Mouse (Mus musculus): ENCODE measurements around the gene Trp53. TPM values are rescaled to one million over a fixed set of nuclear protein-coding genes. Genes with fewer than 3 reads are reported as not detected.
"Not testable (repeated sequence)": the region's sequence is repeated elsewhere in the genome, so short reads cannot be mapped to it uniquely, and the experiment has no call there.

Trp53 gene
- total and polyA plus RNA-seq, 2 experiments from 2014 or later, result 30.3 to 34.5 TPM

DNA sequence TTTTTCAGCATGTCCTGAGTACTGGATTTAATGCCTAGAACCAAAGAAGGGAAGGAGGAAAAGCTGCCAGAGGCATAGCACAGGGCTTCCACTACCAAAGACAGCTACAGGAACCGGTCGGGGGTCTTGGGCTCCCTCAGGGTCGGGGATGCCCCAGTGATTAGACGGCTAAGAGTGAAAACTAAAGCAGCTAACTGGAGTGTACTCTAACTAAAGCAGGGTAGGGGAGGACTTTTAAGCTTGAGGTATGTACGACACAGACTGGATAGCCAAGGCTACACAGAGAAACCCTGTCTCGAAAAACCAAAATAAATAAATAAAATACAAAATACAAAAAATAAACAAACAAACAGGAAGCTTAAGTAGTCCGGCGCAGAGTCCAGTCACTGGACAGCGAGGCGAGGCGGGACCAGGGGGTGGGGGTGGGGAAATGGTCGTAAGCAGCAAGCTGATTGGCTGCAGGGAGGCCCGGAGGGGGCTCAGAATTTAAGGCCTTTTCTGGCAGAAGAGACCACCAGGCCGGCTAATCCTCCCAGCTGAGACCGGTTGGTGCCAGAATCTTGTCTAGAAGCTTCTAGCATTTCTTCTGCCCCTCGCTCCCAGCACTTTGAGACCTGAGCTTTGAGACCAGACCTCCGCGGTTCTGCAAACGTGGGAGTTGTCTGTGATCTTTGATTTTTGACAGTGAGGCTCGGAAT lies 41.6 kb downstream of the Trp53 start, which contains the start of gene Sat2:
Gene Sat2 (plus strand): TSS at position 454 of the 698 bp plus-strand sequence.
- under 1% methylated on average over 20 of the region's 20 CpGs for WGBS
- peak within 1 kb of the TSS; percentile 89 for H3K9ac ChIP-seq (replicated peaks; ENCODE audit: low read length, poor library complexity, severe bottlenecking)
- ATAC-seq (ENCODE audit: low FRiP score), result peak; percentile 84

GRCm38 (mm10) chr11:69622406-69622805 lies 42.2 kb downstream of the Trp53 start:
- DNase-seq (ENCODE audit: low spot score) (peak; percentile 18), ATAC-seq (ENCODE audit: low FRiP score) (no peak)
- Histone ChIP-seq H3K9ac (replicated peaks; ENCODE audit: low read length, poor library complexity, severe bottlenecking) (peak overlapping the region; percentile 89), H3K4me1 (ENCODE audit: insufficient read depth, low read length) (0 out of 2 replicates have a peak, but pooled peaks cover 4% of the 10 kb centered on the region), H3K27me3 (ENCODE audit: insufficient read depth, low read length) (no peaks in the 10 kb centered on the region), H3K4me2 (ENCODE audit: low read depth, low read length, poor library complexity, severe bottlenecking) (peak overlapping the region; percentile 76), H3K36me3 (ENCODE audit: insufficient read depth, low read length) (no peaks in the 10 kb centered on the region), H3K9me3 (ENCODE audit: low read length) (no peaks in the 10 kb centered on the region), H3K27ac (ENCODE audit: low read depth, low read length) (peak overlapping the region; percentile 85), H3K4me3 (ENCODE audit: low read depth, low read length) (peak overlapping the region; percentile 51)
- 34% methylated on average over 6 of the region's 6 CpGs for WGBS
- TF ChIP-seq CTCF (IDR thresholded peaks at IDR 0.05), result no peak

More for the DNA sequence above, 41.6 kb downstream of the Trp53 start, which contains the start of gene Sat2:
- TF ChIP-seq CTCF (IDR thresholded peaks at IDR 0.05), result no peak
- peak within 1 kb of the TSS; percentile 85 for H3K27ac ChIP-seq (ENCODE audit: low read depth, low read length)
- H3K9me3 ChIP-seq (ENCODE audit: low read length), result no peaks in the 10 kb centered on the region
- H3K4me3 ChIP-seq (ENCODE audit: low read depth, low read length), result peak within 1 kb of the TSS; percentile 51
- peak; percentile 93 for DNase-seq (ENCODE audit: low spot score)
- H3K27me3 ChIP-seq (ENCODE audit: insufficient read depth, low read length), result no peaks in the 10 kb centered on the region
- H3K4me1 ChIP-seq (ENCODE audit: insufficient read depth, low read length), result 0 out of 2 replicates have a peak, but pooled peaks cover 4% of the 10 kb centered on the region
- H3K36me3 ChIP-seq (ENCODE audit: insufficient read depth, low read length), result no peaks in the 10 kb centered on the region
- peak within 1 kb of the TSS; percentile 76 for H3K4me2 ChIP-seq (ENCODE audit: low read depth, low read length, poor library complexity, severe bottlenecking)

DNA sequence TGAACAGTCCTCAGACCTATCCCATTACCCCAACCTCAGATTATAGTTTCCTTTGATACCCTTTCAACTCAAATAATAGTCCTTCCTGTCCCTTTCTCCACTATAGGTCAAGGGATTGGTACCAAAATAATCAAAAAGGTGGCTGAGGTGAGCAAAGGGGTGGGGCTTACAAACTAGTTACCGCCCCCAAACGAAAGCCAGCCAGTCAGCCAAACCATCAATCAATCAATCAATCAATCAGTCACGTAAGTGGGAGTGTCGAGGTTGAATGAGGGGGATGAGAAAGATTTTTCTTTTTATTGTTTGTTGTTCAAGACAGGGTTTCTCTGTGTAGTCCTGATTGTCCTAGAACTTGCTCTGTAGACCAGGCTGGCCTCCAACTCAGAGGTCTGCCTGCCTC lies 42.8 kb downstream of the Trp53 start:
- H3K9ac ChIP-seq (replicated peaks; ENCODE audit: low read length, poor library complexity, severe bottlenecking), result peak overlapping the region; percentile 89
- no peaks in the 10 kb centered on the region for H3K9me3 ChIP-seq (ENCODE audit: low read length)
- no peak for ATAC-seq (ENCODE audit: low FRiP score)
- H3K27me3 ChIP-seq (ENCODE audit: insufficient read depth, low read length), result no peaks in the 10 kb centered on the region
- no peak for DNase-seq (ENCODE audit: low spot score)
- TF ChIP-seq CTCF (IDR thresholded peaks at IDR 0.05), result no peak
- 0 out of 2 replicates have a peak, but pooled peaks cover 4% of the 10 kb centered on the region for H3K4me1 ChIP-seq (ENCODE audit: insufficient read depth, low read length)
- H3K36me3 ChIP-seq (ENCODE audit: insufficient read depth, low read length), result no peaks in the 10 kb centered on the region
- 68% methylated on average over 4 of the region's 4 CpGs for WGBS
- H3K27ac ChIP-seq (ENCODE audit: low read depth, low read length), result peak overlapping the region; percentile 85
- H3K4me2 ChIP-seq (ENCODE audit: low read depth, low read length, poor library complexity, severe bottlenecking), result peak overlapping the region; percentile 76
- H3K4me3 ChIP-seq (ENCODE audit: low read depth, low read length), result peak overlapping the region; percentile 51

- H3K36me3 ChIP-seq (ENCODE audit: insufficient read depth, low read length); H3K4me3 ChIP-seq (ENCODE audit: low read depth, low read length); DNase-seq (ENCODE audit: low spot score); ATAC-seq (ENCODE audit: low FRiP score); H3K9ac ChIP-seq (replicated peaks; ENCODE audit: low read length, poor library complexity, severe bottlenecking); H3K4me2 ChIP-seq (ENCODE audit: low read depth, low read length, poor library complexity, severe bottlenecking); H3K27me3 ChIP-seq (ENCODE audit: insufficient read depth, low read length); H3K27ac ChIP-seq (ENCODE audit: low read depth, low read length); H3K4me1 ChIP-seq (ENCODE audit: insufficient read depth, low read length); H3K9me3 ChIP-seq (ENCODE audit: low read length): not testable (repeated sequence)
- 85% methylated on average over 2 of the region's 2 CpGs for WGBS
These were observed 44.2 kb downstream of the Trp53 start for GRCm38 (mm10) chr11:69624339-69624738.

GRCm38 (mm10) chr11:69628286-69628685 lies 48.1 kb downstream of the Trp53 start:
- no peaks in the 10 kb centered on the region for H3K9me3 ChIP-seq (ENCODE audit: low read length)
- peak; percentile 80 for DNase-seq (ENCODE audit: low spot score)
- no peaks in the 10 kb centered on the region for H3K4me1 ChIP-seq (ENCODE audit: insufficient read depth, low read length)
- peak; percentile 93 for TF ChIP-seq CTCF (IDR thresholded peaks at IDR 0.05)
- no peak overlapping the region for H3K4me3 ChIP-seq (ENCODE audit: low read depth, low read length)
- no peak overlapping the region for H3K27ac ChIP-seq (ENCODE audit: low read depth, low read length)
- ATAC-seq (ENCODE audit: low FRiP score), result no peak
- H3K4me2 ChIP-seq (ENCODE audit: low read depth, low read length, poor library complexity, severe bottlenecking), result no peak overlapping the region
- no peak overlapping the region for H3K9ac ChIP-seq (replicated peaks; ENCODE audit: low read length, poor library complexity, severe bottlenecking)
- H3K36me3 ChIP-seq (ENCODE audit: insufficient read depth, low read length), result no peaks in the 10 kb centered on the region
- 39% methylated on average over 6 of the region's 6 CpGs for WGBS
- no peaks in the 10 kb centered on the region for H3K27me3 ChIP-seq (ENCODE audit: insufficient read depth, low read length)

GRCm38 (mm10) chr11:69629802-69630201 lies 49.6 kb downstream of the Trp53 start:
- peak; percentile 64 for TF ChIP-seq CTCF (IDR thresholded peaks at IDR 0.05)
- no peaks in the 10 kb centered on the region for H3K9me3 ChIP-seq (ENCODE audit: low read length)
- 79% methylated on average over 1 of the region's 1 CpGs for WGBS
- H3K4me1 ChIP-seq (ENCODE audit: insufficient read depth, low read length), result no peaks in the 10 kb centered on the region
- H3K27me3 ChIP-seq (ENCODE audit: insufficient read depth, low read length), result no peaks in the 10 kb centered on the region
- no peak overlapping the region for H3K27ac ChIP-seq (ENCODE audit: low read depth, low read length)
- ATAC-seq (ENCODE audit: low FRiP score), result no peak
- no peaks in the 10 kb centered on the region for H3K36me3 ChIP-seq (ENCODE audit: insufficient read depth, low read length)
- DNase-seq (ENCODE audit: low spot score), result no peak
- no peak overlapping the region for H3K4me2 ChIP-seq (ENCODE audit: low read depth, low read length, poor library complexity, severe bottlenecking)
- no peak overlapping the region for H3K9ac ChIP-seq (replicated peaks; ENCODE audit: low read length, poor library complexity, severe bottlenecking)
- no peak overlapping the region for H3K4me3 ChIP-seq (ENCODE audit: low read depth, low read length)

Data from midbrain, postnatal 0 days (tissue).